Mouse (Mus musculus) left cerebral cortex, adult 2 months (tissue): ENCODE measurements at regions not wholly inside any gene's neighbourhood (a gene's known extent, or its start where the extent isn't known, plus 50 kb on each side); places are given as distances from the start of the nearest gene placed in this dataset.
A peak's percentile ranks its signal among the peaks of the same experiment; 100 is the strongest.

Experiments used
- DNase-seq, 2 experiments: peaks; one replicate each; pipeline ENCODE4 v3.0.0; 2021 to 2022; ENCODE audit warnings: low spot score in 2 of 2, mixed read lengths in 1 of 2; ENCODE audit errors: extremely low spot score in 1 of 2
- H3K27ac ChIP-seq: fragments of 200-600 bp; 2 replicates; pipeline ENCODE4 v1.8.1; 2022
- H3K4me3 ChIP-seq: fragments of 200-600 bp; 2 replicates; pipeline ENCODE4 v1.8.1; 2022
- CTCF ChIP-seq: fragments of 200-600 bp; IDR thresholded peaks from 2 replicates; pipeline ENCODE4 v1.8.1; 2022; ENCODE audit warnings: antibody characterized with exemption, mild to moderate bottlenecking, moderate library complexity
- intact Hi-C: fragments of 180-260 bp; cut with DNase I; formaldehyde crosslinking; loops from one replicate; pipeline ENCODE4 v1.15.1; 2025

DNA sequence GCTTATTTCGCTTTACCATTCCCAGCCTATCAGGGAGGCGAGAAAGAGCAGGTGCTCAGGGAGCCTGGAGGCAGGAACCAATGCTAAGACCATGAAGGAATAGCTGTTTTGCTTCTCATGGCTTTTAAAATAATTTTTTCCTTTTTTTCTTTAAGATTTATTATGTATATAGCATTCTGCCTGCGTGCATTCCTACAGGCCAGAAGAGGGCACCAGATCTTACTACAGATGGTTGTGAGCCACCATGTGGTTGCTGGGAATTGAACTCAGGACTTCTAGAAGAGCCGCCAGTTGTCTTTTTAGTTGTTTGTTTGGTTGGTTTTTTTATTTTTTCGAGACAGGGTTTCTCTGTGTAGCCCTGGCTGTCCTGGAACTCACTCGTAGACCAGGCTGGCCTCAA lies 113.6 kb upstream of the Armc2 start:
- DNase-seq, result no peak
- no peak overlapping the region for H3K4me3 ChIP-seq
- peak; percentile 18 for TF ChIP-seq CTCF
- intact Hi-C loops, result no loop called here
- no peak overlapping the region for H3K27ac ChIP-seq

DNA sequence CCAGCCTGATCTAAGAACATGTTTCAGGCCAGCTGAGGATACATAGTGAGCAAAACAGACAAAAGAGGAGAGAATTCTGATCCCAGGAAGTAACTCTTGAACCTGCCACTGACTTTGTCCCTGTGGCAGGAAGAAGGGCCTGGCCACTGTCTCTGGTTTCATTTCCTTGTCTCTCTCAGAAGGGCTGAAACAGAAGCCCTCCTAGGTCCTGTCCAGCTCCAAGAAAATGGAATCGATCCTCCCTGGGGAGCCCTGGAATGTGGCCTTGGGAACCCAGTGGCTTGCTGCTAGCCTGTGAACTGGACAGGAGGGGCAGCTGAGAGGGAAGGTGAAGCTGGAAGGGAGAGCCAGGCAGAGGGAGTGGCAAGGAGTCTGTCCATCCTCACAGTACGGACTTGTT lies 113.1 kb upstream of the Armc2 start:
- no peak overlapping the region for H3K27ac ChIP-seq
- TF ChIP-seq CTCF, result no peak
- H3K4me3 ChIP-seq, result no peak overlapping the region
- no peak for DNase-seq
- intact Hi-C loops, result no loop called here

- no peak overlapping the region for H3K27ac ChIP-seq
- TF ChIP-seq CTCF, result no peak
- intact Hi-C loops, result no loop called here
- H3K4me3 ChIP-seq, result no peak overlapping the region
- DNase-seq, result no peak
Measured at GRCm38 (mm10) chr10:42127865-42128419, 109.7 kb upstream of the Armc2 start.

DNA sequence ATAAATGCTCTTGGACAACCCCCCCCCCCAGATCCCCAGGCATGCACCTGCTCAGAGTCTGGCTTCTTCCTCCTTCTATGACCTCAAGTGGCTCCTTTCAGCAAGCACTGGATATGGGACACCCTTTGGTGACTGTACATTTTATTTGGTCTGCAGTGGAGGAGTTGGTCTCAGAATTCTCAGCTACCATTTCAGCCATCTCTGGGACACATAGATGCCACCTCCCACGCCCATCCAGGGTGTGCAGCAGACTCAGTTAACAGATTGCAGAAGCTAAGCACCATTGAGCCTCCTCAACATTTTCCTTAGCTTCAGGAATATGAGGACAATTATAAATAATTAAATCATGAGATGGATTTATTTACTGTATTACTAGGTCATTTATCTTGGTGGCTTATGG lies 108.6 kb upstream of the Armc2 start:
- intact Hi-C loops, result no loop called here
- Histone ChIP-seq H3K27ac (no peak overlapping the region), H3K4me3 (no peak overlapping the region)
- no peak for TF ChIP-seq CTCF
- DNase-seq, result no peak

GRCm38 (mm10) chr10:42122768-42123635 lies 104.8 kb upstream of the Armc2 start:
- intact Hi-C loops, result no loop called here
- Histone ChIP-seq H3K4me3 (no peak overlapping the region), H3K27ac (no peak overlapping the region)
- DNase-seq, result no peak
- TF ChIP-seq CTCF, result no peak

DNA sequence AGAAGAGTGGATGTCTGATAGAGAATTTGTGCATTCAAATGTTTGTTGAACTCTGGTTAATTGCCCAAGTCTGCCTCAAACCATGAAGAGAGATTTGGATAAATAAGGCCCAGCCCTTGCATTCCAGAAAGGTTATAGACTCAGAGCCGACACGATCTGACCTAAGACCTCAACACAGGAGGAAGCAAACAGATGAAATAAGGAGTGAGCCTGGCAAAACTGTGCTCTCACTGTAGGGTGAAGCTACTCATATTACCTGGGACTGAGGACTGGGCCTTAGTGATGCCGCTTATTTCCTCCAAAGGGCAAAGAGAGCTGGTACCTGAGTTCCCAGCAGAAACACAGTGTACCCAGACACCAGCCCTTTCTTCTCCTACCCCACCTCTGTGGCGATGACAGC lies 103.7 kb upstream of the Armc2 start:
- H3K4me3 ChIP-seq, result no peak overlapping the region
- intact Hi-C loops, result no loop called here

DNA sequence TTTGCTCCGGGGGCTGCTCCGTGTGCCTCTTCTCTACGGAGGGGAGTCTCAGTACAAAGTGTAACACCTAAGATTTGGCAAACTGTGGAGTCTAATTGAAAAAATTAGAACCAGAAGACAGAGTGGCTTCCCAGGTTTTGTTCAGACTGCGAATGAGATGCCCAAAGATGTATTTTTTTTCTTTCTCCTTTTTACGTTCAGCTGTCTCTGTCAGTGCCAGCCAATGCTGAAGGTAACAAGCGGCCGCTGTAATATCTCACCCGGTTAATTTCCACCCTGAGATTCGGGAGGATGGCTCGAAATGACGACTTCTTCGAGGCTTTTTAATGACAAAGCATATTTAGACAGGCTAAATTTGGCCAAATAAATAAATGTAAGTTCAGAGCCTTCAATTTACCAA lies 101.1 kb upstream of the Armc2 start:
- intact Hi-C loops, result no loop called here
- no peak for TF ChIP-seq CTCF
- no peak for DNase-seq
- Histone ChIP-seq H3K4me3 (no peak overlapping the region), H3K27ac (no peak overlapping the region)

More for the DNA sequence above, 103.7 kb upstream of the Armc2 start:
- H3K27ac ChIP-seq, result no peak overlapping the region
- no peak for TF ChIP-seq CTCF
- no peak for DNase-seq

GRCm38 (mm10) chr10:42118361-42119188 lies 100.3 kb upstream of the Armc2 start:
- intact Hi-C loops, result no loop called here

DNA sequence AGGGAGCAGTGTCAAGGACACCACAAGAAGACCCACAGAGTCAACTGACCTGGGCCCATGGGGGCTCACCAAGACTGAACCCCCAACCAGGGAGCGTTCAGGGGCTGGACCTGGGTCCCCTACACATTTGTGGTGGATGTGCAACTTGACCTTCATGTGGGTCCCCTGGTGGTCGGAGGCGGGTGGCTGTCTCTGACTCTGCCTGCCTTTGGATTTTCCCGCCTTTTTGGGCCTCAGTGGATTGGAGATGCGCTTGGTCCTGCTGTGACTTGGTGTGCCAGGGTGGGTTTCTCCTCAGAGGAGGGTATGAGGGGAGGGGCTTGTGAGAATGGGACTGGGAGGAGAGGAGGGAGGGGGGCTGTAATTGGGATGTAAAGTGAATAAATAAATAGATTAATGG lies 99.3 kb upstream of the Armc2 start:
- Histone ChIP-seq H3K27ac (no peak overlapping the region), H3K4me3 (no peak overlapping the region)
- no peak for TF ChIP-seq CTCF
- no peak for DNase-seq
- intact Hi-C loops, result no loop called here

More at GRCm38 (mm10) chr10:42118361-42119188, 100.3 kb upstream of the Armc2 start:
- H3K27ac ChIP-seq, result no peak overlapping the region
- no peak overlapping the region for H3K4me3 ChIP-seq
- no peak for TF ChIP-seq CTCF
- DNase-seq, result no peak

DNA sequence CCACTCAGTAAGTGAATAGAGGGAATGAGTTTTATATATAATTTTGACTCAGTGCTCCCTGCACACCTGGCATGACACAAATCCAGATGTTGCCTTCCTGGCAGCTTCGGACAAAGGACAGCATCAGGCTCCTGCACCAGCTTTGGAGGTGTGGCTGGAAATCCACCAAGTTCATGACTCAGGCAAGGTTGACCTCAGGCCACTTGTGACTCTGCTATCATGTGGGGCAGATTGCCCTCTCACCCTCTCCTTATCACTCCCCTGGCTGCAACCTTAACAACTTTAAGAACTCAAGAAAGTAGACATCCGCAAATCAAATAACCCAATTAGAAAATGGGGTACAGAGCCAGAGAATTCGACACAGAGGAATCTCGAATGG lies 97.7 kb upstream of the Armc2 start:
- DNase-seq, result no peak
- Histone ChIP-seq H3K27ac (no peak overlapping the region), H3K4me3 (no peak overlapping the region)
- intact Hi-C loops, result no loop called here
- TF ChIP-seq CTCF, result no peak

- no peak for DNase-seq
- TF ChIP-seq CTCF, result no peak
- Histone ChIP-seq H3K27ac (no peak overlapping the region), H3K4me3 (no peak overlapping the region)
- intact Hi-C loops, result no loop called here
Measured at GRCm38 (mm10) chr10:42115224-42115919, 97.1 kb upstream of the Armc2 start.

DNA sequence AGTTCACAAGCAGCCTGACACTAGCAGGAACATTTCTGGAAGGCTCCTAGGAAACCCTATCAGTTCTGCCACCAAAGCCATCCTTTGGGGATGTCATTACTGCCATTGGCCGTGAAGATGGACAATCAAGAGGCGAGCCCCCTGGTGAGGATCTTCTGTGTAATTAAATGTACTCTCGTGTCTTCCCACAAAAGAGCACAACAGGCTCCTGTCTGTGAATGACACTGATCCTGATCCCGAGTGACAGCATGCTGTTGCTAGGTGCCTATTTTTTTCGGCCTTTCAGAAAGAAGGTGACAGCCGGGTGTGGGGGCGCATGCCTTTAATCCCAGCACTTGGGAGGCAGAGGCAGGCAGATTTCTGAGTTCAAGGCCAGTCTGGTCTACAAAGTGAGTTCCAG lies 92.5 kb upstream of the Armc2 start:
- intact Hi-C loops, result no loop called here
- Histone ChIP-seq H3K4me3 (no peak overlapping the region), H3K27ac (no peak overlapping the region)
- no peak for DNase-seq
- no peak for TF ChIP-seq CTCF
